Mouse (Mus musculus) c-Kit-positive CD71-positive TER-119-negative erythroid progenitor cells, embryonic 14.5 days (primary cell): ENCODE results near the gene Zfp398.

Source experiments
- DNase-seq: peaks from one replicate; pipeline ENCODE4 v3.0.0-alpha.2; 2013; ENCODE audit warnings: low read depth

The Zfp398 gene

GRCm38 (mm10) chr6:47835482-47835983, at the start of gene Zfp398:
Gene Zfp398 (plus strand): TSS chr6:47835661.
- DNase-seq, result peak; percentile 85

- peak; percentile 71 for DNase-seq
Observed at GRCm38 (mm10) chr6:47787941-47788736, 47.3 kb upstream of the Zfp398 start.

- DNase-seq, result no peak
Observed at GRCm38 (mm10) chr6:47788821-47789220, 46.6 kb upstream of the Zfp398 start.

- peak; percentile 57 for DNase-seq
Observed at GRCm38 (mm10) chr6:47790745-47791144, 44.7 kb upstream of the Zfp398 start.

GRCm38 (mm10) chr6:47792533-47792932, 42.9 kb upstream of the Zfp398 start:
- no peak for DNase-seq

- no peak for DNase-seq
Observed at GRCm38 (mm10) chr6:47793284-47793683, 42.2 kb upstream of the Zfp398 start.

GRCm38 (mm10) chr6:47794106-47794830, 41.2 kb upstream of the Zfp398 start:
- DNase-seq, result no peak

GRCm38 (mm10) chr6:47799079-47799478, 36.4 kb upstream of the Zfp398 start:
- DNase-seq, result peak; percentile 63

- DNase-seq, result no peak
Observed at GRCm38 (mm10) chr6:47805520-47805919, 29.9 kb upstream of the Zfp398 start.

- no peak for DNase-seq
Observed at GRCm38 (mm10) chr6:47807419-47807818, 28.0 kb upstream of the Zfp398 start.

- DNase-seq, result no peak
Observed at GRCm38 (mm10) chr6:47808545-47808944, 26.9 kb upstream of the Zfp398 start.

GRCm38 (mm10) chr6:47809053-47809452, 26.4 kb upstream of the Zfp398 start:
- no peak for DNase-seq

GRCm38 (mm10) chr6:47810181-47810580, 25.3 kb upstream of the Zfp398 start:
- DNase-seq, result no peak

- DNase-seq, result no peak
Observed at GRCm38 (mm10) chr6:47811324-47811723, 24.1 kb upstream of the Zfp398 start.

GRCm38 (mm10) chr6:47812271-47812915, 23.1 kb upstream of the Zfp398 start:
- no peak for DNase-seq

GRCm38 (mm10) chr6:47813257-47813878, 22.1 kb upstream of the Zfp398 start, which contains the start of gene Pdia4:
Gene Pdia4 (minus strand): TSS chr6:47813430.
- peak; percentile 96 for DNase-seq

- DNase-seq, result no peak
Observed at GRCm38 (mm10) chr6:47816151-47816550, 19.3 kb upstream of the Zfp398 start.

GRCm38 (mm10) chr6:47818721-47819120, 16.7 kb upstream of the Zfp398 start:
- DNase-seq, result no peak

GRCm38 (mm10) chr6:47819626-47820325, 15.7 kb upstream of the Zfp398 start:
- no peak for DNase-seq

GRCm38 (mm10) chr6:47821236-47821635, 14.2 kb upstream of the Zfp398 start:
- no peak for DNase-seq

- no peak for DNase-seq
Observed at GRCm38 (mm10) chr6:47821776-47822175, 13.7 kb upstream of the Zfp398 start.
